Mouse (Mus musculus) embryonic facial prominence, embryonic 15.5 days (tissue): ENCODE results near the gene Bsg. TPM values are rescaled to one million over a fixed set of nuclear protein-coding genes. Genes with fewer than 3 reads are reported as not detected.
A peak's percentile ranks its signal among the peaks of the same experiment; 100 is the strongest.

Experiments used
- ATAC-seq: fragments of 200-750 bp; cut with Nextera tagmentation; 2 replicates; pipeline ENCODE4 v1.8.0; 2017; ENCODE audit warnings: low read depth, moderate TSS enrichment; ENCODE audit not compliant: insufficient number of reproducible peaks, low FRiP score, low TSS enrichment
- H3K27ac ChIP-seq: fragments of 300-500 bp; sonication (generic); replicated peaks from 2 replicates; pipeline ENCODE4 v1.5.1; 2015; ENCODE audit warnings: mild to moderate bottlenecking, inconsistent platforms
- H3K27me3 ChIP-seq: fragments of 300-500 bp; sonication (generic); 2 replicates; pipeline ENCODE4 v1.6.1; 2015; ENCODE audit warnings: inconsistent platforms
- H3K36me3 ChIP-seq: fragments of 300-500 bp; sonication (generic); 2 replicates; pipeline ENCODE4 v1.6.1; 2015; ENCODE audit warnings: mild to moderate bottlenecking, inconsistent platforms
- H3K4me1 ChIP-seq: fragments of 300-500 bp; sonication (generic); 2 replicates; pipeline ENCODE4 v1.6.1; 2015; ENCODE audit warnings: inconsistent platforms
- H3K4me2 ChIP-seq: fragments of 300-500 bp; sonication (generic); replicated peaks from 2 replicates; pipeline ENCODE4 v1.6.1; 2015; ENCODE audit warnings: mild to moderate bottlenecking, inconsistent platforms
- H3K4me3 ChIP-seq: fragments of 300-500 bp; sonication (generic); replicated peaks from 2 replicates; pipeline ENCODE4 v1.5.1; 2015; ENCODE audit warnings: mild to moderate bottlenecking, inconsistent platforms
- H3K9ac ChIP-seq: fragments of 300-500 bp; sonication (generic); 2 replicates; pipeline ENCODE4 v1.6.1; 2015; ENCODE audit warnings: inconsistent platforms
- H3K9me3 ChIP-seq: fragments of 300-500 bp; sonication (generic); replicated peaks from 2 replicates; pipeline ENCODE4 v1.6.1; 2016; ENCODE audit warnings: inconsistent platforms
- WGBS: fragments of 180-500 bp; shearing (Covaris S2); methylation state at CpG from one replicate; pipeline ENCODE4 v1.1.7; 2015; 5-methylcytosine and 5-hydroxymethylcytosine counted together
- polyA plus RNA-seq: library from polyadenylated mRNA; unstranded; fragments of >200 nt; fragmentation: Nextera tagmentation; extraction: Ambion mirVana; gene quantifications from 2 replicates; pipeline ENCODE4 v1.2.1, GENCODE M21; 2015

Gene Bsg
- 837 and 902 TPM in 2 replicates for polyA plus RNA-seq

DNA sequence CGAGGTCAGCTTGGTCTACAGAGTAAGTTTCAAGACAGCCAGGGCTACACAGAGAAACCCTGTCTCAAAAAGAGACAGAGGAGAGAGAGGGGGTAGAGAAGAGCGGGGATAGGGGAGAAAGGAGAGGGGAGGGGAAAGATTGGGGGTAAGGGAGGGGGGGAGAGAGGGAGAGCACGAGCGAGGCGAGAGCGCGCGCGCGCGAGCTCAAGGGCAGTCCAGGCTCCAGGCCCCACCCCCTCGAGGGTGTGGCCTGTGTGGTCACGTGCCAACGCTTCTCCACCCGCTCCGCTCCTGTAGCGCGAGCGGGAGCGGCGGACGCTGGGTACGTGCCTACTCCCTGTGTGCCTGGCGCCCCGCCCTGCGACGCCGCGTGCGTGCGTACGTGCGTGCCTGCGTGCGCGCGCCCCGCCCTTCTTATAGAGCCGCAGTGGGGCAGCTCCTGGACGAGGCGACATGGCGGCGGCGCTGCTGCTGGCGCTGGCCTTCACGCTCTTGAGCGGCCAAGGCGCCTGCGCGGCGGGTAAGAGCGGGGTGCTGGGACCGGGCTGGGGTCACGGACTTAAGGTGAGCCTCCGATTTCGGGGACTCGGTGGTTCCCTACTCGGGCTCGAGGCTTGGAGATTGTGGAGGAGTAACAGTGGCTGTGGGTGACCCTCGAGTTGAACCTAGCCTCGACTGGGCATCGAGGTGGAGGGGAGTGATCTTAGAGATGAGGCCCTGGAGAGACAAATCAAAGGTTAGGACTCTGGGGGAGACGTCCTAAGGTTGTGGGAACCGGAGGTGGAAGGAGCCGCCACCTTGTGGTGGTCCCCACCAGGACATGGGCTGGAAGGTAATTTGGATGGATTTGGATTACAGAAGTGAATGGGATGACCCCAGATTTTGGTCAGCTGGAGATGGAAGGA is at the start of gene Bsg:
Gene Bsg, plus strand, starts transcription at position 427 of the 905 bp plus-strand sequence.
- peak within 1 kb of the TSS; percentile 99 for H3K9ac ChIP-seq
- H3K27ac ChIP-seq: peak within 1 kb of the TSS; percentile 81
- H3K4me2 ChIP-seq: peak within 1 kb of the TSS; percentile 78
- H3K4me3 ChIP-seq: peak within 1 kb of the TSS; percentile 83
- under 1% methylated on average over 64 of the region's 65 CpGs for WGBS
- peaks cover 14% of the 10 kb centered on the region for H3K36me3 ChIP-seq
- ATAC-seq: peak; percentile 96
- no peaks in the 10 kb centered on the region for H3K9me3 ChIP-seq
- peaks cover 42% of the 10 kb centered on the region for H3K4me1 ChIP-seq
- H3K27me3 ChIP-seq: no peaks in the 10 kb centered on the region

DNA sequence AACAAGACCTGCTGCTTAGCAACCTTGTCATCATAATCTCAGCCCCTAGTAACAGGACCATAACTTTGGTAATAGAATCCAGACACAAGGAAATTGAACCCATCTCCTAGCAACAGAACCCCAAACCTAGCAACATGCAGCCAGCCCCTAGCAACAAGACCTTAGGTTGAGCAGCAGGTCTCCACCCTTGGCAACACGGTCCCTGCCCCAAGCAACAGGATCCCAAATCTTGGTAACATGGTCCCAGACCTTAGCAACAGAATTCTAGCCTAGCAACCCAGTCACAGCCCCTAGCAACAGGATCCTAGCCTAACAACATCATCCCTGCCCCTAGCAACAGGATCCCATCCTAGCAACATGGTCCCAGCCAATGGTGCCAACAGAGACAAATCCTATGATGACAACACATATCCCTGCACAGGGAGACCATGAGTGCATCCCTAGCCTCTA is 49.3 kb upstream of the Bsg start:
- Histone ChIP-seq H3K4me2 (no peak overlapping the region), H3K27ac (no peak overlapping the region), H3K36me3 (no peaks in the 10 kb centered on the region), H3K27me3 (0 out of 2 replicates have a peak, but pooled peaks cover 2% of the 10 kb centered on the region), H3K9ac (no peak overlapping the region), H3K4me3 (no peak overlapping the region), H3K4me1 (no peaks in the 10 kb centered on the region), H3K9me3 (no peaks in the 10 kb centered on the region)
- no peak for ATAC-seq
- WGBS: 28% methylated on average over 1 of the region's 1 CpGs

DNA sequence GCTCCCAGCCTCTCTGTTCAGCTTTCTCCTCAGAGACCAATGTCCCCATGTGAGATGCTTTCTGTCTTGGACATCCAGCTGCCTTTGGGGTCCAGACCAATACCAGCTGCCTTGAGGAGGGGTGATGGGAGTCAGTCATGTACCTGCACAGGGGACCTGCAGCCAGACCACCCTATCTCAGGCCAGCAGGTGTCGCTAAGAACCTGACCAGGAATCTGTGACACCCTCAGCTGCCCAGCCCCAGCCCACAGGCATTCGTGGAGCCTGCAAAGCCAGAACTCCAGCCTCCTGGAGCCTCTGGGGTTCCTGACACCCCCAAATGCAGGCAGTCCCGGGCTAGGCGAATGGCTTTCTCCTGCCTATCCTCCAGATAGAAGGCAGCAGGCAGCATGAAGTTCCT is 45.5 kb upstream of the Bsg start:
- Histone ChIP-seq H3K9me3 (no peaks in the 10 kb centered on the region), H3K27me3 (no peaks in the 10 kb centered on the region), H3K4me3 (no peak overlapping the region), H3K4me2 (no peak overlapping the region), H3K36me3 (no peaks in the 10 kb centered on the region), H3K9ac (no peak overlapping the region), H3K4me1 (no peaks in the 10 kb centered on the region), H3K27ac (no peak overlapping the region)
- ATAC-seq: no peak
- WGBS: 17% methylated on average over 4 of the region's 4 CpGs

DNA sequence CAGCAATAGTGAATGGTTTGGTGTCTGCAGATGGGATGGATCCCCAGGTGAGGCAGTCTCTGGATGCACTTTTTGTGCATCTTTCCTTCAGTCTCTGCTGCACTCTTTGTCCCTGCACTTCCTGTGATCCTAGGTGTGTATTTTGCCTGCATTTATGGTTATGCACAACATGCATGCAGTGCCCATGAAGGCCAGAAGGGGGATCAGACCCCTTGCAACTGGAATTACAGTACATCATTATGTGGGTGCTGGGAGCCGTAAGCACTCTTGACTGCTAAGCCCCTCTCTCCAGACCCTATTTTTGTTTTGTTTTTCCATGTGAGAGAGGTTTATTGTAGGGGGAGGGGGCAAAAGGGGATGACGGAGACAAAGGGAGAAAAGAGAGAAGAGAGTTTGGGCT is 44.0 kb upstream of the Bsg start:
- Histone ChIP-seq H3K27me3 (no peaks in the 10 kb centered on the region), H3K4me1 (peaks cover 3% of the 10 kb centered on the region; the same call in 1 of the 2 replicates), H3K36me3 (no peaks in the 10 kb centered on the region), H3K9ac (no peak overlapping the region), H3K4me2 (no peak overlapping the region), H3K27ac (no peak overlapping the region), H3K9me3 (no peaks in the 10 kb centered on the region), H3K4me3 (no peak overlapping the region)
- 81% methylated on average over 2 of the region's 2 CpGs for WGBS
- ATAC-seq: no peak

DNA sequence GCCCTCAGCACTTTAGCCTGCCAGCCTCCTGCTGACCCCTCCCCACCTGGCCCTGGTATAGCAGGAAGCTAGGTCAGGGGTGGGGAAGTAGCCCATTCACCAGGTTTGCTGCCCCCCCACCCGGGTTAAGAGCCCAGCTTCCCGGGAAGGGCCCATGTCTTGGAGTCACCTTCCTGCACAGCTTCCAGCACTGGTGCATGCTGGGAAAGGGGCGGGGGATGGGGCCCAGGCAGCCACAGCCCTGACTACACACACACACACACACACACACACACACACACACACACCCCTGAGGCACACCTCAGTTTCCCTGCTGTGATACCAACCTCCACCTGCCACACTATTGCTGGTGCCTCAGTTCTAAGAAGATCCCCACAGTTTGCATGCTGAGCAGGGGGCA is 42.4 kb upstream of the Bsg start:
- no peaks in the 10 kb centered on the region for H3K9me3 ChIP-seq
- WGBS: 53% methylated on average over 3 of the region's 3 CpGs
- no peak overlapping the region for H3K27ac ChIP-seq

DNA sequence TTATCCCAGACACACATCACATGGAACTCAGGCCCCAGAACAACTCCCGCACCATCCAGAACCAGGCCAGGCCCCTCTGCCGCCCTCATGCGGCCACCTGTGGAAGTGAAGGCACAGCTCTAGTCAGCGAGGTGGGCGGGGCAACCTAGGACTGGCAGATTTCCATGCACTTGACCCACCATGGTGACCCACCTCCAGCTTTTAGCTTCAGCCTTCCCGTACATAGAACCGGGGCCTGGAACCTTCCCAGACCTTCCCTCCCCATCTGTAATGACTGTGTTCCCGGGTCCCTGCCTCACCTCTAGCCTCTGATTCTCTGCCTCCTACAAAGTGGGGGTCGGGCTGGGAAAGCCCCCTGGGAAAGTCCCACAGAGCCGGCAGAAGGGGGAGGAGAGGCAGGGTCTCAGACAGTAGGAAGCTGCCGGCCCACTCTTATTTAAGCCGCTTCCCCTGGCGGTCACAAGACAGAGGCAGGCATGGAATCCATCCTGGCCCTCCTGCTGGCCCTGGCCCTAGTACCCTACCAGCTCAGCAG is 40.1 kb upstream of the Bsg start, which contains the start of gene Madcam1:
Gene Madcam1, plus strand, starts transcription at position 429 of the 535 bp plus-strand sequence.
- Histone ChIP-seq H3K4me2 (no peak within 1 kb of the TSS), H3K36me3 (no peaks in the 10 kb centered on the region), H3K4me1 (peaks cover 3% of the 10 kb centered on the region; the same call in 1 of the 2 replicates), H3K27me3 (no peaks in the 10 kb centered on the region), H3K4me3 (no peak within 1 kb of the TSS), H3K27ac (no peak within 1 kb of the TSS), H3K9me3 (no peaks in the 10 kb centered on the region), H3K9ac (no peak within 1 kb of the TSS)
- 7% methylated on average over 13 of the region's 13 CpGs for WGBS
- ATAC-seq: no peak

More for the DNA sequence above, 42.4 kb upstream of the Bsg start:
- Histone ChIP-seq H3K4me3 (no peak overlapping the region), H3K36me3 (no peaks in the 10 kb centered on the region), H3K4me2 (no peak overlapping the region), H3K9ac (no peak overlapping the region), H3K4me1 (peaks cover 3% of the 10 kb centered on the region; the same call in 1 of the 2 replicates), H3K27me3 (no peaks in the 10 kb centered on the region)
- ATAC-seq: 0 out of 2 replicates have a peak, but pooled peaks have one; percentile 6

DNA sequence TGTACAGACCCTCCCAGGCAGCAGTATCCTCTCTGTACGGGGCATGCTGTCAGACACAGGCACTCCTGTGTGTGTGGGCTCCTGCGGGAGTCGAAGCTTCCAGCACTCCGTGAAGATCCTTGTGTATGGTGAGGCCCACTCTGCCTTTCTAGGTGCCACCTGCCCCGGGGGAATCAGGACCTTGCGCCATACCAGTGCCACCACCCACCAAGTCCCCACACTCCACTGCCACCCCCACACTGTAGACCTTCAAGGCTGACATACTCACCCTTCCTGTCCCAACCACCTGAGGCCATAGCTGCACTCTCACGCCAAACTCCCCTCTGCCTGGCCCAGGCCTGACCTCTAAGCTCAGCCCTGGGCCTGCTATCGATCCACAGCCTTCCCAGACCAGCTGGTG is 39.2 kb upstream of the Bsg start:
- Histone ChIP-seq H3K9ac (no peak overlapping the region), H3K4me3 (no peak overlapping the region), H3K4me2 (no peak overlapping the region), H3K9me3 (no peaks in the 10 kb centered on the region), H3K27ac (no peak overlapping the region), H3K27me3 (no peaks in the 10 kb centered on the region), H3K4me1 (peaks cover 4% of the 10 kb centered on the region), H3K36me3 (no peaks in the 10 kb centered on the region)
- ATAC-seq: no peak
- WGBS: 77% methylated on average over 8 of the region's 8 CpGs

DNA sequence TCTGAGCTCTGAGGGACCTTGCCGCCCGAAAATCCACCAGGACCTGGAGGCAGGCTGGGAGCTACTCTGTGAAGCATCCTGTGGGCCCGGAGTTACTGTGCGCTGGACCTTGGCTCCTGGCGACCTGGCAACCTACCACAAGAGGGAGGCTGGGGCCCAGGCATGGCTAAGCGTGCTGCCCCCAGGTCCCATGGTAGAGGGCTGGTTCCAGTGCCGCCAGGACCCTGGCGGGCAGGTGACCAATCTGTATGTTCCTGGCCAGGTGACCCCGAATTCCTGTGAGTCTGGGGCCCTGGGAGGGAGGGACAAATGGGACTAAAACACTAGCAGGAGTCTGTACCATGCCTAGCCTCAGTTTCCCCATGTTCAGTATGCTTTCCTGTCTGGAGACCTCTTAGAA is 37.8 kb upstream of the Bsg start:
- ATAC-seq: no peak
- Histone ChIP-seq H3K27ac (no peak overlapping the region), H3K4me1 (peaks cover 12% of the 10 kb centered on the region), H3K9ac (no peak overlapping the region), H3K27me3 (no peaks in the 10 kb centered on the region), H3K36me3 (no peaks in the 10 kb centered on the region), H3K4me2 (no peak overlapping the region), H3K9me3 (no peaks in the 10 kb centered on the region), H3K4me3 (no peak overlapping the region)
- WGBS: 58% methylated on average over 9 of the region's 9 CpGs

DNA sequence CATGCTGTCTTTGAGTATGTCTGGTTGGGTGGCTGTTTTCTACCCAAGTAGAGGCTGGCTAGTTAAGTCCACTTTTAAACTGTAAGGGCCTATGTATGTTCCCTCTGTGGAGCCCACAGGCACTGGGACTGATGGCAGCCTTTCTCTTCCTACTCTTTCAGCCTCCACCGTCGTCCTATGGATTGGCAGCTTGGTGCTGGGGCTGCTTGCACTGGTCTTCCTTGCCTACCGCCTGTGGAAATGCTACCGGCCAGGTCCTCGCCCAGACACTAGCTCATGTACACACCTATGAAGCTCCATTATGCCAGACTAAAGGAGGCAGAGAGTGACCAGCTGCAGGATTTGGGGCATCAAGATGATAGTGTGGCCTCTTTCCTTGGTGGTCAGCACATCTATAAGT is 36.2 kb upstream of the Bsg start:
- Histone ChIP-seq H3K27ac (no peak overlapping the region), H3K4me3 (no peak overlapping the region), H3K9ac (no peak overlapping the region), H3K36me3 (peaks cover 6% of the 10 kb centered on the region), H3K27me3 (no peaks in the 10 kb centered on the region), H3K4me2 (no peak overlapping the region), H3K4me1 (peaks cover 12% of the 10 kb centered on the region), H3K9me3 (no peaks in the 10 kb centered on the region)
- ATAC-seq: no peak
- 82% methylated on average over 5 of the region's 5 CpGs for WGBS

DNA sequence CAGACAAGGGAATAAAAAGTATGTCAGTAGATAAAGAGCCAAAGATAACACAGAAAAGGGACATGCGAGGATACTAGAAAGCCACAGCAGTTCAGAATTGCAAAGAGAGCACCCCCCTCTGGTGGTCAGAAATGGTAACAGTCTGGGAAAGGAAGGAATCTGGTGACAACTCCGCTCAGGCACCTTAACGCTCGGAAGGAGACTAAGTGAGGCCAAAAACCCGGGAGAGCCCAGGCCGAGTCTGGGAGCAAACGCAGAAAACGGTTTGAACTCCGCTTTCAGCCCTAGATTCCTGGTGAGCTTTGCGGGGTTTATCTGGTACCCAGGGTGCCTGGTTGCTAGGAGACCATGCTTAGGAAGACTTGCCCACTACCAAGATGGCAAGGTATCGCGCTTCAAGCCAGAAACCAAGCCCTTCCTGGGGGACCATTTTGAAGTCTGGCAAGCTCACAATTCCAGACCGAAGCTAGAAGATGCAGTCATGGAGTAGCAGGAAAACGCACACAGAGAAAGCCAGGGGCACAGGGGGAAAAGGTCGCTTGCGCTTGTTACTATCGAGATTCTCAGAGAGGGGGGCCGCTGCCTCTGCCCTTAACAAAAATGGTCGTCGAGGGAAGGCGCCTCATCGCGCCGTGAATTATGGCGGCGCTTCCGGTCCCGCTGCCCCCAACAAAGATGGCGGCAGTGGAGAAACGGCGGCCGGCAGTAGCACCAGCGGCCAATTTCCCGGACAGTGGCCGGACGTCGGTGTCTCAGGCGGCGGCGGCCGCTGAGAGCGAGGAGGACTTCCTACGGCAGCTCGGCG is 35.3 kb upstream of the Bsg start, which contains the start of gene Tpgs1:
Gene Tpgs1, plus strand, starts transcription at position 599 of the 805 bp plus-strand sequence.
- Histone ChIP-seq H3K9me3 (no peaks in the 10 kb centered on the region), H3K27me3 (no peaks in the 10 kb centered on the region), H3K4me1 (peaks cover 12% of the 10 kb centered on the region), H3K9ac (peak within 1 kb of the TSS; percentile 87), H3K36me3 (peaks cover 13% of the 10 kb centered on the region), H3K27ac (peak within 1 kb of the TSS; percentile 92), H3K4me2 (peak within 1 kb of the TSS; percentile 88), H3K4me3 (peak within 1 kb of the TSS; percentile 100)
- peak; percentile 75 for ATAC-seq
- under 1% methylated on average over 45 of the region's 45 CpGs for WGBS
